Mouse (Mus musculus) left cerebral cortex, adult 18-20 months (tissue): ENCODE results near the gene Atr. TPM values are rescaled to one million over a fixed set of nuclear protein-coding genes. Genes with fewer than 3 reads are reported as not detected.

Source experiments
- DNase-seq, 2 experiments: peaks; one replicate each; pipeline ENCODE4 v3.0.0; 2021 to 2022; ENCODE audit warnings: low spot score in 2 of 2, mixed read lengths in 1 of 2
- long read RNA-seq, 2 experiments: library from polyadenylated mRNA; stranded (forward); transcript quantifications; one replicate each; pipeline ENCODE4 v2.0.0; 2021
- total RNA-seq, 2 experiments: library from RNA; stranded (reverse); gene quantifications; 2 replicates each; pipeline ENCODE4 v1.2.3; 2021

Gene Atr
- total RNA-seq, result 10 to 100 TPM; 11.0 to 12.2 TPM
- long read RNA-seq, experiment 1, full-length matches to known transcripts, result 3 of 4 reads
- long read RNA-seq, experiment 1, partial matches to known transcripts, result 0 of 4 reads
- long read RNA-seq, experiment 1, other reads (novel, unspliced or antisense), result 1 of 4 reads
- long read RNA-seq, experiment 2, partial matches to known transcripts, result 0 of 2 reads
- long read RNA-seq, experiment 2, other reads (novel, unspliced or antisense), result 2 of 2 reads

GRCm38 (mm10) chr9:95857414-95858026 lies at the start of gene Atr:
TSS of gene Atr (plus strand) at chr9:95857597.
- peak; percentile 95 for DNase-seq

DNA sequence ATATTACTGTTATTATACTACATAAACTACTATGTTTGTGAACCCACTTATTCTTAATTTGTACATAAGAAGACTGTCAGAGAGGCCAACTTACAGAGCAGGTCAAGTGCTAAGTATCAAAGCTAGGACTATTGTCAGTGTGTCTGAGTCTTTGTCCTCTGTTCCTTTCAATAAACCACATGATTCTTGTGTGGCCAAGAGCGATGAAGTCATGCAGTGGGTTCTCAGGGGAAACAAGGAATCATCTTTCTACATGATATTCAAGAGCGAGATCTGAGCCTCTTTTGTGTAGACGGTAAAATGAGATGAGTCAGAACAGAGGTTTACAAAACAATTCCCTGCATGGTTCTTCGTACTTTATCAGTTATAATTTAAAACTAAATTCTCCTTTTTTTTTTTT lies 47.8 kb upstream of the Atr start:
- no peak for DNase-seq

- DNase-seq, result no peak
These were observed 45.6 kb upstream of the Atr start for GRCm38 (mm10) chr9:95811817-95812216.

- DNase-seq, result no peak
These were observed 43.5 kb upstream of the Atr start for GRCm38 (mm10) chr9:95813721-95814531.

DNA sequence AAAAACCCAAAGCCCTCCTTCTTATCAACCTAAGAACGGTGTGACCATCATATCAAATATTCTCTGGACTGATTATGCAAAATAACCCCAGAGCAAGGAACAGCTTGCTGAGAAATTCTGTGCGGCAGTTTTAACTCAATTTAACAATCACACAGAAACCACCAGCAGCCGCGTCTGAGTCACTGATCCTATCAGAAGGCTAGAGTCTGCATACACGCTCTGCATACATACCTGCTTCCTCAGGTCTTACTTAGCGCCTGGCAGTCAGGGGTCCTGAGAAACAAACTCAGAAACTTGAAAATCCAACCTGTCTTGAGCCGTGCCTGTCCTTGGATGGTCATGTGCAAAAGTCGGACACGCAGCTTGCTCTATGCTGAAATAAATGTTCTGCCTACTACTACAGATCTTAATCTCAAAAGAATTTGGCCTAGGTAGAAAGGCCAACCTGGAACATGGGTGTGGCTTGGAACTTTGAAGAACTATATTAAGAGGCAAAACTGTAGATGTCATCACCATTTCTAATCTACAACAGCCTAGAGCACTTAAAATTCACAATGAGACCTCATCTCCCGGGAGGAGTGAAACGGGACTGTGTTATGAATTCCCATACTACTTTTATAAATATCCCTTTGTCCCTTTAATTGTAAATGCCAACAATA lies 42.3 kb upstream of the Atr start:
- no peak for DNase-seq

GRCm38 (mm10) chr9:95815706-95816105 lies 41.7 kb upstream of the Atr start:
- no peak for DNase-seq

- no peak for DNase-seq
These were observed 34.9 kb upstream of the Atr start for GRCm38 (mm10) chr9:95822531-95822930.

GRCm38 (mm10) chr9:95827565-95827964 lies 29.8 kb upstream of the Atr start:
- DNase-seq, result peak; percentile 40 to 47

GRCm38 (mm10) chr9:95832758-95833157 lies 24.6 kb upstream of the Atr start:
- no peak for DNase-seq

GRCm38 (mm10) chr9:95834799-95835198 lies 22.6 kb upstream of the Atr start:
- DNase-seq, result no peak

- DNase-seq, result no peak
These were observed 21.7 kb upstream of the Atr start for GRCm38 (mm10) chr9:95835741-95836140.

DNA sequence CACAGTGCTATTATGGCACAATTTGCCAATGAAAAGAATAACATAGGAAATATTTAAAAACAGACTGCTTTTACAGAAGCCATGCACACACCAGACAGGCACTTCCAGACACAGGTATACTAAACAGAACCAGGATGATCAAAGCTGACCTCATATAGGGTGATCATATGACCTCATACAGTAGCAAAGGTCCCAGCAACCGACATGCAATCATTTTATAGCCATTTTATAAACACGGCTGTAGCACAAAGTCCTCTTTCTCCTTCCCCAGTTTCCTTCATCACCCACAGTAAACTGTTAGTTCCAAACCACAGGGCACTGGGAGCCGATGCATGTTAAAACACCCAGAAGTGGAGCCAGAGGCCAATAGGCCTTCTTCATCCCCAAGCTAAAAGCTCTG lies 18.0 kb upstream of the Atr start:
- no peak for DNase-seq

GRCm38 (mm10) chr9:95844825-95845460 lies 12.5 kb upstream of the Atr start, which contains the start of gene Pls1:
TSS of gene Pls1 (minus strand) at chr9:95845311.
- DNase-seq, result peak; percentile 92 to 95

- DNase-seq, result no peak
These were observed 11.7 kb upstream of the Atr start for GRCm38 (mm10) chr9:95845711-95846110.

DNA sequence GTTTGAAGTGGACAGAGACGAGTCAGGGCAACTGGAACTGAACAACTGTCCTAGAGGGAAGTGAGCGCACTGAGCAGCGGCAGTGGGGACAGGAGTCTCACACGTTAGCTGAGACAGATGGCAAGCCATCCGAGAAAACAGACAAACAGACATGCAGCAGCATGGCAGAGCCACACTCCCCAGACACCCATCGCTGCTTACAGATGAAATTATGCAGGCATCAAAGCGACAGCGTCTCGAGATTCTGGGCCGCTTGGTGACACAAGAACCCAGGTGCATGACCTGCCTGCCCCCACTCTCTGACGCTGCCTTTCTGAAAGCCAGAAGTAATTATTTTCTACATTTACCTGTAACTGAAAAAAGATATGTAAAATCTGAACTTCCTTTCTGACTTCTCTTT lies 5.7 kb upstream of the Atr start:
- DNase-seq, result no peak

- peak; percentile 76 to 86 for DNase-seq
These were observed 4.5 kb upstream of the Atr start for GRCm38 (mm10) chr9:95852896-95853295.

- DNase-seq, result no peak
These were observed 2.5 kb upstream of the Atr start for GRCm38 (mm10) chr9:95854891-95855290.

GRCm38 (mm10) chr9:95856004-95856403 lies 1.4 kb upstream of the Atr start:
- no peak for DNase-seq

GRCm38 (mm10) chr9:95858027-95858570 lies 702 bp downstream of the Atr start:
- no peak for DNase-seq

DNA sequence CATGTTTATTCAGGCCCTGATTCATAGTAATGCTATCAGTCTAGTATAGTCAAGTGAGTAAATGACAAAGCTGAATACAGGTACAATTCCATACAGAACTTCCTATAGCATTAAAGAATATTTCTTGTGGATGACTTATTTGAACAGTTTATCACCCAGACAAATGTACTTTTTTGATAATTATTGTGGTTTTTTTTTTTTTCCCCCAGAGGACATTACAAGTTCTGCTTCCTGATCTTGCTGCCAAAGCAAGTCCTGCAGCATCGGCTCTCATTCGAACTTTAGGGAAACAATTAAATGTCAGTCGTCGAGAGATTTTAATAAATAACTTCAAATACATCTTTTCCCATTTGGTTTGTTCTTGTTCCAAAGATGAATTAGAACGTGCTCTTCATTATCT lies 20.8 kb downstream of the Atr start:
- DNase-seq, result no peak

GRCm38 (mm10) chr9:95882751-95883150 lies 25.4 kb downstream of the Atr start:
- DNase-seq, result no peak
